Mouse (Mus musculus) right cerebral cortex, postnatal 4 days (tissue): ENCODE measurements at regions not wholly inside any gene's neighbourhood (a gene's known extent, or its start where the extent isn't known, plus 50 kb on each side); places are given as distances from the start of the nearest gene placed in this dataset.

Experiments used
- DNase-seq: peaks from one replicate; pipeline ENCODE4 v3.0.0-alpha.2; 2022

- DNase-seq: no peak
Observed at GRCm38 (mm10) chr10:99676557-99677098, 82.8 kb downstream of the Csl start.

- peak; percentile 28 for DNase-seq
Observed at GRCm38 (mm10) chr10:99678096-99678495, 81.4 kb downstream of the Csl start.

- DNase-seq: no peak
Observed at GRCm38 (mm10) chr10:99679813-99680212, 79.6 kb downstream of the Csl start.

GRCm38 (mm10) chr10:99681932-99682331 is 77.5 kb downstream of the Csl start:
- DNase-seq: no peak

GRCm38 (mm10) chr10:99682350-99682749 is 77.1 kb downstream of the Csl start:
- no peak for DNase-seq

- DNase-seq: no peak
Observed at GRCm38 (mm10) chr10:99683310-99683709, 76.1 kb downstream of the Csl start.

DNA sequence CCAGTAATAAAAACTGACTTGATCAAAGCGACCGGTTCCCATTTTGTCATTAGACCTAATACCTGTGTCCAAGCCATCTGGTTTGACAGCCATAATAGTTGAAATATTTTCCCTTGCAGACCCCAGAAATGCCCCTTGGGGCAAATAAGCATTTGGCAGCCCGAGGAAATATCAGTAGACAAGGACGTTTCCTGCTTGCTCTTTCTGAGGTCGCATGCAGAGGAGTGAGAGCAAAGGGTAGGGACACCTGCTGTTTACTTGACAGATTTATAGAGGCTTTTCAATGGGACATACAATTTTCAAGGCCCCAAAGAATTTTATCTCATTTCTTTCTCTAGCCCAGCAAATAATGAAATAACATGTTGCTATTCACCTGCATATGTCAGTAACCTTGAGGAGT is 73.5 kb downstream of the Csl start:
- no peak for DNase-seq

- no peak for DNase-seq
Observed at GRCm38 (mm10) chr10:99687011-99687410, 72.4 kb downstream of the Csl start.

DNA sequence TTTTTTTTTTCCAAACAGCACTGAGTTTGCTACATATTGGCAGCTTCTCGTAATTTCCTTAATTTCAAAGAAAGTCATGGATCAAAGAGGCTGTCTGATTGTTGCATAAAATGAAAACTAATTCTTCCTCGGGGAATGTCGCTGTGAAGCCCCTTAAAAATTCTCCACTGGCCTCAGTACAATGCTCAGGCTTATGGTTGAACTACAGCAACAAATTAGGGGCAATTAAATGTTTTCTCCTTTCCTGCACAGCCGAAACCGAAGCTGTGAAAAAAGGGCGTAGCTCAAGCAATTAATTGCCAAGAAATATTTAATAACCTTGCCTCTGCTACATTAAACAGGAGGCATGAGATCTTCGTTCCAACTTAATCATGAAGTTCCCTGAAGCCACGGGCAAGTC is 61.8 kb downstream of the Csl start:
- no peak for DNase-seq

DNA sequence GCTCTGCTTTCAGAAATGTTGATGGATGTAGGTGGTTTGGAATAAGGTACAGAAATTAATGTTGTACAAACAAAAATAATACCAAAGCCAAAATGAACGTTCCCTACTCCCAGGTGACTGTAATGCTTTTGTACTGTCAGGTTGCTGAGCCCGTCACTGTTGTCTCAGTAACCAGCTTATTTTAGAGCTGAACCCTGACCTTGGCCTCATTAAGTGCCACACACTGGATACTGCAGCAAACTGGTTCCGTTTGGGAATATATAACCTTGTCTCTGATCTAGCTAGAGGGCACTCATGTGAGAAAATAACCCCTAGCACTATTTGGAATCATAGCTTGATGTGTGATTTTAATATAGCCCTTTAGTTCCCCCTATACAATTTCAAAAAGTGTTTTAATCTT is 60.0 kb downstream of the Csl start:
- DNase-seq: no peak

DNA sequence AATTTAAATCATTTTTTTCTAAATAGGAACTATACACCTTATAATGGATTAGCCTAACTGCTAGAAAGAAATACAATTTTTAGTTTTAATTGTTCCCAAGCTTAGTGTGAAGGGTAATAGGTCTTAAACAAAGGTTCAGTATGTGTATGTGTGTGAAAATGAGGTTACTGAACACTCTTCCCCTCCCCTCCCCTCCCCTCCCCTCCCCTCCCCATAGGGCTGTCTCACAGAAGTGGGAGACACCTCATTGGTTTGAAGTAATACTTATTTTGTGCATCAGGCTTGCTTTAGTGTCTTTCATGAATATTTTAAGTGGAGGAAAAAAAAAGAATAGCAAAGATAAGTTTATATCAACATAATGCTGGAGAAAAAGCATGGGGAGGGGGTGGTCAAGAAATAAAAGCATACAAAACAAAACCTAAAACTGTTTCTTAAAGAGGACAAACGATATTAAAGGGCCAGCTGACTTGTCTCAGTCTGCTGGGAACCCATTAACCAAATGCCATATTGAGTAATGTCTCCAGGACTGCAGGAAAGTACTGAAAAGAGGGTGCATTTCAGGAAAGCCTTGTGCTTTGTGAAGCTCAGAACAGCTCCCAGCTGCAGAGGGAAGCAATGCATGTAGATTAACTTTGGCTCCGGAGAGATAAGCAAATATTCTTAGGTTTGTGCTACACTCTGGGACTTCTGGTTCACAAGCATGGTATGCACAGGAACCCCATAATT is 59.2 kb downstream of the Csl start:
- DNase-seq: no peak
